Mouse (Mus musculus): Measurements from ENCODE around the gene Ephb1.

Ephb1 gene

GRCm38 (mm10) chr9:102352186-102353055 is 2.1 kb downstream of the Ephb1 start:
- no peak for DNase-seq (ENCODE audit: low spot score)

- DNase-seq (ENCODE audit: low spot score) = no peak
Observed at GRCm38 (mm10) chr9:102351721-102352120, 2.8 kb downstream of the Ephb1 start.

DNA sequence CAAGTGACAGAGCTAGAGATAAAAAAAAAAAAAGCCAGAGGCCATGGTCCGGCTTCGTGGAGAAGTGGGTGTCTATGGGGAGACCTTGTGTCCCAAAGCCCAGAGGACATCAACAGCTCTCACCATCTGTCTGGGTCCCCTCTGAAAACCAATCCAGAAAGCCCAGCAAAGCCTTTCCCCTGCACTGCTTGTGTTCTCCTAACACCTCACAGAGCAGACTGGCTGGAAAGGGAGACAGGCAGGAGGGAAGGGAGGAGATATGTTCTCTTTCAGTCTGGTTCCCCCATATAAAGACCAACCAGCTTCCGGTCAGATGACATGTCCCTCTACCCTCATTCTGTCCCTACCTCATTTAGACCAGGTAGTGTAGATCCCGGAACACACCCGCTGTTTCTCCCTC is 3.3 kb downstream of the Ephb1 start:
- DNase-seq (ENCODE audit: low spot score) = no peak

- no peak for DNase-seq (ENCODE audit: low spot score)
Observed at GRCm38 (mm10) chr9:102350696-102351095, 3.8 kb downstream of the Ephb1 start.

GRCm38 (mm10) chr9:102350076-102350475 is 4.4 kb downstream of the Ephb1 start:
- DNase-seq (ENCODE audit: low spot score) = no peak

DNA sequence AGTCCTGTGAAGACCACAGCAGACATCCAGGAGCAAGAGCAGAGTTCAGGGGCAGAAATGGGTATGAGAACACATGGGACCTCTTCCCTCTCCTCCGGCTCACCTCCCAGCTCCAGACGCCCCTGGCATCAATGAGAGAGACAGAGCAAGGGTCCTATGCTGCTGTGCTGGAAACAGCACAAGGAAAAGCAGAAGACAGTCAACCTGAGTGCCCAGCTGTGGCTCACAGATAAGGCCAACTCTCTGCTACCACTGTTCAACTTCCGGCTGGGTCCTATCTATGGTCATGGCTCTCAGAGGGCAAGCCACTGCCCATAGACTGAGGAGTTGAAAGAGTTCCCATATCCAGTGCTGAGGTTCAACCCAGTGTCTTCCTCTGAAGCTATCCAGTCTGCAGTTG is 7.7 kb downstream of the Ephb1 start:
- no peak for DNase-seq (ENCODE audit: low spot score)

DNA sequence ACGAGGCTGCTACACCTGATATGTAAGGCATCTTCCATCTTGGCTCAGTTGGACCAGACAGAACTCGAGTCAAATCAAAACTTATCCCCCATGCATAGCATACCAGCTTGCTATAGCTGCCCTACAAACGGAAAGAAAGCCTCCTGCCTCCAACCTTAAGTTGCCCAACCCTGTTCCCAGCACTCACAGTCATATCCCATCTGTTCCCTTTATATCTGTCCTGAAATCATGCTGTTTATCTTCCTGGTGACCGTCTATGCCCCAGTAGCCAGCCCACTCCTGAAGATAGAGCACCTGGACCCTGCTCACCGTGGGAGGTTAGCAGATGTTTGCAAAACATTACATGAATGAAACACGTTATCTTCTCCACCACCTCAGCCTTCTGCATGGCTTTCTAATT is 9.0 kb downstream of the Ephb1 start:
- no peak for DNase-seq (ENCODE audit: low spot score)

DNA sequence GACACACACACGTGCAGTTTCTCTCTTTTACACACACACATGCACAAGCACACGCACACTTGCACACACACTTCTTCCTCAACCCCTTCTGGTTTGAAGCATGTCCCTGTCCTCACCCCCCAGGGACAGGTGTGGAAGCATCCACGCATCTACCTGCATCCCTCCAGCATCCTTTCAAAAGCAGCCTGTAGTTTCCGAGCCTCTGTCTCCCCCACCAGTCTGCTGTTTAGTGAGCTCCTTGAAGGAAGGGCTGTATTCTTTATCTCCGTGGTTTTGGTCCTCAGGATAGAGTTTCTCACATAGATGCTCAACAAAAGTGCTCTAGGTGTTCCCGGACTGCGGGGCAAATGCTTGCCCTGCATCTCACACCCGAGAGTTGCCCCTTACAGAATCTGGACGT is 9.4 kb downstream of the Ephb1 start:
- no peak for DNase-seq (ENCODE audit: low spot score)

- no peak for DNase-seq (ENCODE audit: low spot score)
Observed at GRCm38 (mm10) chr9:102344086-102344930, 10.2 kb downstream of the Ephb1 start.

DNA sequence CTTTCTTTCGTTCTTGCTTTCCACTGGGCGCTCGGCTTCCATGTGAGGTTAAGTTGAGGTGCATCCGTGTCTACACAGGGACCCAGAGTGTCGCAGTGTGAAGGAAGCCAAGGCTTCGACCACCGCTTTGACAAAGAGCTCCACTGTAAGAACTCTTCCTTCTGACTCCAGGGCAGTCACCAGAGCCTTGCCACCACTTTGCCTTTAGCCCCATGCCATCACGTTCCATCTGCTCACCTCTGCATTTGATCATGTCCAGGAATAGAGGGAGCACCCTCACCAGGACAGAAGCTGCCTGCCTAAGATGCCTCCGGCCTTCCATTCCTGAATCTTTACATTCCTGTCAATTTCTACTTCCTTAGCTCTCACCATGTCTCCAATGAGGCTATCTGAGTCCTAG is 11.4 kb downstream of the Ephb1 start:
- no peak for DNase-seq (ENCODE audit: low spot score)

GRCm38 (mm10) chr9:102342026-102342425 is 12.5 kb downstream of the Ephb1 start:
- no peak for DNase-seq (ENCODE audit: low spot score)

DNA sequence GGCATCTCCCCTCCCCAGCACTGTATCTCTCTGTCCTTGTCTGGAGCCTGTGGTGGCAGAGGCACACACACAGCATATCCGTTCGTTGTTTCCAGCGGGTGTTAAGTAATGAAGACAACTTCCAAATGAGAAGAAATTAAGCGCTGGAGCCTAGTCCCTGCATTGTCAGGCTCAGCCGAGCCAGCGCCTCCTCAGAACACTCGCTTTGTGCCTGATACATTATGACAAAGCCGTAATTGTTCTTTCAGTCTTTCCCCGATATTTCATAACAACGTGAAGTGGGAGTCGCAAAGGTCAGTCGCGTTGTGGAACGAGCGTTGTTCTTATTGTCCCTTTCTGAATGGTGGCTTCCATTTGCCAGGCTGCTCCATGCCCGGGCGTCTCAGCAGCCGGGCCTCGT is 13.7 kb downstream of the Ephb1 start:
- no peak for DNase-seq (ENCODE audit: low spot score)

DNA sequence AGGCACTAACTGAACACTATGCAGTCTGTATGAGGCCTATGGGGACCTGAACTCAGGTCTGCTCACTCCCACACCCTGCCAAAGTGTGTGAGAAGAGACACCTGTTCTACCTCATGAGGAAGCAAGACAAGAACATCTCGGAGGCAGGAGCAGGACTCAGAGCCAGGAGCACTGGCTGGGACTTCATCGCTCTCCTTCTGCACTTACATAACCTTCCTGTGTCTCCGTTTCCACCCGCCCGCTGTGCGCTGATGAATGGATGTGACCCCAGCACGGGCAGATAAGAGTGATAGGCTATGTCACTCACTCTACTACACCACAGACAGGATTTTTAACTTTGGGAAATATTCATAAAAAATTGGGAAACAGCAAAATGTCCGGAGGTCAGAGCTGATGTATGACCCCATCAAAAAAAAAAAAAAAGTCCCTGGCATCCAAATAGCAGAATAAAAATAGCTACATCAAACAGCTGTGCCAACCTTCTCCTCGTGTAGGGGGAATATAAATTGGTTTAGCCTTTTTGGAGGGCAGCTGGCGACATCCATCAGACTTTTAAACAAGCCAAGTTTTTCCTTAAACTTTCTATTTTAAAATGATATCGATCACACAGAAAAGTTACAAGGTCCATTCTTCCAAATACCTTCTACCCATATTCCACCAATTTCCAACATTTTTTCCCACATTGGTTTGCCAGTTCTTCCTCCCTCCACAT is 18.8 kb downstream of the Ephb1 start:
- DNase-seq (ENCODE audit: low spot score) = no peak

GRCm38 (mm10) chr9:102330266-102331060 is 24.0 kb downstream of the Ephb1 start:
- DNase-seq (ENCODE audit: low spot score) = no peak

- no peak for DNase-seq (ENCODE audit: low spot score)
Observed at GRCm38 (mm10) chr9:102327625-102328150, 26.8 kb downstream of the Ephb1 start.

DNA sequence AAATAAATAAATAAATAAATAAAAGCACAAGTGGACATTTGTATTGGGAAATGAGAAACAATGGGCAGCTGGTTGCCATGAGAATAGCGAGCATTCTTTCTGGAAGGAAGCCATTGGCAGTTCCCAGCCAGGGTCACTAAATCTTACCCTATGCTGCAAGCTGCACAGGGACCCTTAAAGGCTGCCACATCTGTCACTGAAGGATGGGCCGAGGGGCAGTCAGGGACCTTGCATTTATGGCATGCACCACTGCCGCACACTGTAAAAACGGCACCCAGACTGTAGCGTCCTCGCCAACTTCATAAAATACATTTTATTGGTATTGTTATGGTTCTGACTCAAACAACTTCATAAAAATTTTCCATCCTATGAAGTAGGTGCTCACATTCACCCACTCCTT is 39.1 kb downstream of the Ephb1 start:
- no peak for DNase-seq (ENCODE audit: low spot score)

GRCm38 (mm10) chr9:102314795-102315194 is 39.7 kb downstream of the Ephb1 start:
- no peak for DNase-seq (ENCODE audit: low spot score)

- no peak for DNase-seq (ENCODE audit: low spot score)
Observed at GRCm38 (mm10) chr9:102310431-102310830, 44.1 kb downstream of the Ephb1 start.

DNA sequence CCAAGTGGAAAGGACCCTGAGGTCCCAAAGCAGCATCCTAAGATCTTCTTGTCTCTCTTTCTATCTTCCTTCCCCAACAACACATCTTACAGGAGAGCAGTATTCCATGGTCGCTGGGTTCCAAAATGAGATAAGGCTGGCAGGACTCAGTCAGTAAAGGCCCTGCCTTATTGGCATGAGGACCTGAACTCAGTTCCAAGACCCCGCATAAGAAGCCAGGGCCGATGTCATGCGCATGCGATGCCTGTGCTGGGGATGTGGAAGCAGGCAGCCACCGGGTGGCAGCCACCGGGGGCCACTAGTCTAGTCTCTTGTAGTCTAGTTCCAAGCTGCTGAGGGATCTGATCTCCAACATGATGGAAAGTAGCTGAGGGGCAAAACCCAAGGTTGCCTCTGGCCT is 45.2 kb downstream of the Ephb1 start:
- DNase-seq (ENCODE audit: low spot score) = no peak

GRCm38 (mm10) chr9:102307656-102308055 is 46.8 kb downstream of the Ephb1 start:
- no peak for DNase-seq (ENCODE audit: low spot score)

GRCm38 (mm10) chr9:102306645-102307415 is 47.7 kb downstream of the Ephb1 start:
- DNase-seq (ENCODE audit: low spot score) = no peak

All from spleen, adult 12 weeks (tissue).